Mouse (Mus musculus) neural tube, embryonic 15.5 days (tissue): ENCODE measurements at regions not wholly inside any gene's neighbourhood (a gene's known extent, or its start where the extent isn't known, plus 50 kb on each side); places are given as distances from the start of the nearest gene placed in this dataset.
A peak's percentile ranks its signal among the peaks of the same experiment; 100 is the strongest.

Experiments used
- ATAC-seq: fragments of 200-750 bp; cut with Nextera tagmentation; 2 replicates; pipeline ENCODE4 v1.8.0; 2017; ENCODE audit warnings: mild to moderate bottlenecking, moderate TSS enrichment, moderate library complexity; ENCODE audit not compliant: low FRiP score
- H3K27ac ChIP-seq: fragments of 300-500 bp; sonication (generic); replicated peaks from 2 replicates; pipeline ENCODE4 v1.5.1; 2015; ENCODE audit warnings: mild to moderate bottlenecking, inconsistent platforms
- H3K27me3 ChIP-seq: fragments of 300-500 bp; sonication (generic); replicated peaks from 2 replicates; pipeline ENCODE4 v1.6.1; 2015; ENCODE audit warnings: inconsistent platforms
- H3K36me3 ChIP-seq: fragments of 300-500 bp; sonication (generic); 2 replicates; pipeline ENCODE4 v1.6.1; 2015; ENCODE audit warnings: inconsistent platforms
- H3K4me1 ChIP-seq: fragments of 300-500 bp; sonication (generic); 2 replicates; pipeline ENCODE4 v1.6.1; 2015; ENCODE audit warnings: inconsistent platforms
- H3K4me2 ChIP-seq: fragments of 300-500 bp; sonication (generic); 2 replicates; pipeline ENCODE4 v1.6.1; 2015; ENCODE audit warnings: inconsistent platforms, mild to moderate bottlenecking, moderate library complexity
- H3K4me3 ChIP-seq: fragments of 300-500 bp; sonication (generic); replicated peaks from 2 replicates; pipeline ENCODE4 v1.5.1; 2015; ENCODE audit warnings: mild to moderate bottlenecking, inconsistent platforms
- H3K9ac ChIP-seq: fragments of 300-500 bp; sonication (generic); replicated peaks from 2 replicates; pipeline ENCODE4 v1.6.1; 2015; ENCODE audit warnings: mild to moderate bottlenecking, inconsistent platforms
- H3K9me3 ChIP-seq: fragments of 300-500 bp; sonication (generic); replicated peaks from 2 replicates; pipeline ENCODE4 v1.6.1; 2016; ENCODE audit warnings: inconsistent platforms
- WGBS: fragments of 180-500 bp; shearing (Covaris S2); methylation state at CpG from one replicate; pipeline ENCODE4 v1.1.7; 2015; ENCODE audit warnings: mixed read lengths; 5-methylcytosine and 5-hydroxymethylcytosine counted together

GRCm38 (mm10) chr1:41810318-41810964, 885.1 kb upstream of the Pou3f3 start:
- peak; percentile 94 for ATAC-seq
- peak overlapping the region; percentile 56 for H3K4me2 ChIP-seq
- peak overlapping the region; percentile 30 for H3K4me3 ChIP-seq
- H3K27me3 ChIP-seq: no peaks in the 10 kb centered on the region
- no peaks in the 10 kb centered on the region for H3K36me3 ChIP-seq
- H3K9ac ChIP-seq: no peak overlapping the region
- H3K27ac ChIP-seq: peak overlapping the region; percentile 48
- WGBS: 3% methylated on average over 9 of the region's 9 CpGs
- H3K4me1 ChIP-seq: peaks cover 21% of the 10 kb centered on the region
- H3K9me3 ChIP-seq: no peaks in the 10 kb centered on the region

GRCm38 (mm10) chr1:41811130-41811529, 884.4 kb upstream of the Pou3f3 start:
- Histone ChIP-seq H3K9me3 (no peaks in the 10 kb centered on the region), H3K27ac (0 out of 2 replicates have a peak overlapping the region, but pooled peaks have one; percentile 48), H3K27me3 (no peaks in the 10 kb centered on the region), H3K9ac (no peak overlapping the region), H3K4me2 (peak overlapping the region; percentile 56), H3K4me3 (no peak overlapping the region), H3K4me1 (peaks cover 21% of the 10 kb centered on the region), H3K36me3 (no peaks in the 10 kb centered on the region)
- no peak for ATAC-seq
- WGBS: 35% methylated on average over 3 of the region's 3 CpGs

GRCm38 (mm10) chr1:41812071-41812470, 883.5 kb upstream of the Pou3f3 start:
- Histone ChIP-seq H3K4me3 (no peak overlapping the region), H3K27me3 (no peaks in the 10 kb centered on the region), H3K27ac (no peak overlapping the region), H3K9ac (no peak overlapping the region), H3K36me3 (no peaks in the 10 kb centered on the region), H3K4me2 (no peak overlapping the region), H3K4me1 (peaks cover 21% of the 10 kb centered on the region), H3K9me3 (no peaks in the 10 kb centered on the region)
- no peak for ATAC-seq
- WGBS: 17% methylated on average over 7 of the region's 7 CpGs

- ATAC-seq: no peak
- H3K27me3 ChIP-seq: no peaks in the 10 kb centered on the region
- no peaks in the 10 kb centered on the region for H3K36me3 ChIP-seq
- WGBS: 31% methylated on average over 10 of the region's 10 CpGs
- H3K27ac ChIP-seq: no peak overlapping the region
- H3K4me1 ChIP-seq: peaks cover 21% of the 10 kb centered on the region
- no peak overlapping the region for H3K9ac ChIP-seq
- H3K4me3 ChIP-seq: no peak overlapping the region
- H3K4me2 ChIP-seq: no peak overlapping the region
- no peaks in the 10 kb centered on the region for H3K9me3 ChIP-seq
These were observed 881.2 kb upstream of the Pou3f3 start for GRCm38 (mm10) chr1:41814032-41815005.

- no peaks in the 10 kb centered on the region for H3K36me3 ChIP-seq
- H3K4me2 ChIP-seq: no peak overlapping the region
- H3K4me1 ChIP-seq: peaks cover 19% of the 10 kb centered on the region
- no peak overlapping the region for H3K27ac ChIP-seq
- ATAC-seq: no peak
- H3K9ac ChIP-seq: no peak overlapping the region
- H3K27me3 ChIP-seq: no peaks in the 10 kb centered on the region
- no peak overlapping the region for H3K4me3 ChIP-seq
- 90% methylated on average over 4 of the region's 4 CpGs for WGBS
- H3K9me3 ChIP-seq: no peaks in the 10 kb centered on the region
These were observed 880.5 kb upstream of the Pou3f3 start for GRCm38 (mm10) chr1:41815021-41815420.

- no peak overlapping the region for H3K4me2 ChIP-seq
- H3K4me1 ChIP-seq: no peaks in the 10 kb centered on the region
- no peaks in the 10 kb centered on the region for H3K9me3 ChIP-seq
- H3K27ac ChIP-seq: no peak overlapping the region
- no peaks in the 10 kb centered on the region for H3K36me3 ChIP-seq
- H3K9ac ChIP-seq: no peak overlapping the region
- H3K27me3 ChIP-seq: no peaks in the 10 kb centered on the region
- 64% methylated on average over 5 of the region's 5 CpGs for WGBS
- H3K4me3 ChIP-seq: no peak overlapping the region
- ATAC-seq: no peak
These were observed 872.8 kb upstream of the Pou3f3 start for GRCm38 (mm10) chr1:41822742-41823141.

- H3K9me3 ChIP-seq: no peaks in the 10 kb centered on the region
- no peaks in the 10 kb centered on the region for H3K36me3 ChIP-seq
- no peak overlapping the region for H3K4me3 ChIP-seq
- no peak overlapping the region for H3K9ac ChIP-seq
- no peak for ATAC-seq
- 83% methylated on average over 4 of the region's 4 CpGs for WGBS
- no peaks in the 10 kb centered on the region for H3K4me1 ChIP-seq
- no peak overlapping the region for H3K4me2 ChIP-seq
- H3K27ac ChIP-seq: no peak overlapping the region
- H3K27me3 ChIP-seq: no peaks in the 10 kb centered on the region
These were observed 870.3 kb upstream of the Pou3f3 start for GRCm38 (mm10) chr1:41825223-41825622.

GRCm38 (mm10) chr1:41831641-41832040, 863.9 kb upstream of the Pou3f3 start:
- Histone ChIP-seq H3K4me3 (no peak overlapping the region), H3K36me3 (no peaks in the 10 kb centered on the region), H3K4me1 (no peaks in the 10 kb centered on the region), H3K9me3 (no peaks in the 10 kb centered on the region), H3K4me2 (no peak overlapping the region), H3K27ac (no peak overlapping the region), H3K27me3 (no peaks in the 10 kb centered on the region), H3K9ac (no peak overlapping the region)
- no peak for ATAC-seq
- 74% methylated on average over 2 of the region's 2 CpGs for WGBS
